Mouse (Mus musculus): ENCODE measurements around the gene Prap1. TPM values are rescaled to one million over a fixed set of nuclear protein-coding genes. Genes with fewer than 3 reads are reported as not detected.

The Prap1 gene
- polyA plus RNA-seq, 1 experiment from 2014 or later, result not detected

- Histone ChIP-seq H3K36me3 (peaks cover 5% of the 10 kb centered on the region), H3K9me3 (no peaks in the 10 kb centered on the region; the same call in 1 of the 2 replicates), H3K9ac (no peak overlapping the region), H3K4me1 (replicated peaks) (peaks cover under 1% of the 10 kb centered on the region; the same call in 1 of the 2 replicates), H3K4me2 (no peak overlapping the region), H3K27me3 (no peaks in the 10 kb centered on the region; the same call in 1 of the 2 replicates), H3K4me3 (no peak overlapping the region), H3K27ac (no peak overlapping the region)
- no peak for ATAC-seq (ENCODE audit: low FRiP score)
Observed at GRCm38 (mm10) chr7:140096055-140096454, 2.9 kb downstream of the Prap1 start.

- Histone ChIP-seq H3K4me1 (replicated peaks) (peaks cover 20% of the 10 kb centered on the region), H3K4me3 (no peak overlapping the region), H3K9ac (no peak overlapping the region), H3K36me3 (peaks cover 5% of the 10 kb centered on the region), H3K27me3 (no peaks in the 10 kb centered on the region; the same call in 1 of the 2 replicates), H3K4me2 (no peak overlapping the region), H3K27ac (no peak overlapping the region), H3K9me3 (no peaks in the 10 kb centered on the region)
- WGBS, result 97% methylated on average over 1 of the region's 1 CpGs
- ATAC-seq (ENCODE audit: low FRiP score), result no peak
Observed at GRCm38 (mm10) chr7:140098466-140098865, 5.3 kb downstream of the Prap1 start.

GRCm38 (mm10) chr7:140101498-140101897 lies 8.3 kb downstream of the Prap1 start:
- no peak overlapping the region for H3K27ac ChIP-seq
- no peaks in the 10 kb centered on the region; the same call in 1 of the 2 replicates for H3K27me3 ChIP-seq
- H3K9me3 ChIP-seq, result no peaks in the 10 kb centered on the region
- 75% methylated on average over 10 of the region's 10 CpGs for WGBS
- H3K4me1 ChIP-seq (replicated peaks), result peaks cover 20% of the 10 kb centered on the region
- peak overlapping the region; percentile 73 for H3K9ac ChIP-seq
- peak overlapping the region; percentile 67 for H3K4me2 ChIP-seq
- peaks cover 18% of the 10 kb centered on the region for H3K36me3 ChIP-seq
- peak; percentile 50; the same call in 1 of the 2 replicates for ATAC-seq (ENCODE audit: low FRiP score)
- peak overlapping the region; percentile 41 for H3K4me3 ChIP-seq

- H3K4me1 ChIP-seq (replicated peaks), result peaks cover 20% of the 10 kb centered on the region
Observed at GRCm38 (mm10) chr7:140101993-140102860, 9.0 kb downstream of the Prap1 start, which contains the start of gene Fuom. TSS of gene Fuom (minus strand) at chr7:140102441.

GRCm38 (mm10) chr7:140104009-140104408 lies 10.8 kb downstream of the Prap1 start:
- ATAC-seq (ENCODE audit: low FRiP score), result no peak
- Histone ChIP-seq H3K4me3 (no peak overlapping the region), H3K27ac (no peak overlapping the region), H3K4me2 (no peak overlapping the region), H3K36me3 (peaks cover 37% of the 10 kb centered on the region), H3K4me1 (replicated peaks) (peaks cover 20% of the 10 kb centered on the region), H3K9me3 (no peaks in the 10 kb centered on the region), H3K9ac (no peak overlapping the region), H3K27me3 (no peaks in the 10 kb centered on the region; the same call in 1 of the 2 replicates)
- 86% methylated on average over 4 of the region's 4 CpGs for WGBS

More at GRCm38 (mm10) chr7:140101993-140102860, 9.0 kb downstream of the Prap1 start, which contains the start of gene Fuom:
- 2% methylated on average over 30 of the region's 30 CpGs for WGBS
- H3K27me3 ChIP-seq, result no peaks in the 10 kb centered on the region; the same call in 1 of the 2 replicates
- H3K4me3 ChIP-seq, result peak within 1 kb of the TSS; percentile 41
- peaks cover 24% of the 10 kb centered on the region for H3K36me3 ChIP-seq
- peak within 1 kb of the TSS; percentile 27; the same call in 1 of the 2 replicates for H3K27ac ChIP-seq
- peak within 1 kb of the TSS; percentile 67 for H3K4me2 ChIP-seq
- ATAC-seq (ENCODE audit: low FRiP score), result peak; percentile 91
- peak within 1 kb of the TSS; percentile 73 for H3K9ac ChIP-seq
- no peaks in the 10 kb centered on the region for H3K9me3 ChIP-seq

GRCm38 (mm10) chr7:140111943-140112342 lies 18.7 kb downstream of the Prap1 start:
- no peaks in the 10 kb centered on the region for H3K9me3 ChIP-seq
- 62% methylated on average over 3 of the region's 3 CpGs for WGBS
- H3K36me3 ChIP-seq, result peaks cover 60% of the 10 kb centered on the region

GRCm38 (mm10) chr7:140115583-140116328 lies 22.6 kb downstream of the Prap1 start, which contains the start of gene Paox:
TSS of gene Paox (plus strand) at chr7:140115799.
- Histone ChIP-seq H3K4me1 (replicated peaks) (peaks cover 18% of the 10 kb centered on the region), H3K4me2 (peak within 1 kb of the TSS; percentile 92), H3K9ac (peak within 1 kb of the TSS; percentile 91), H3K27ac (peak within 1 kb of the TSS; percentile 90), H3K9me3 (no peaks in the 10 kb centered on the region), H3K36me3 (peaks cover 21% of the 10 kb centered on the region), H3K4me3 (peak within 1 kb of the TSS; percentile 73), H3K27me3 (no peaks in the 10 kb centered on the region)
- ATAC-seq (ENCODE audit: low FRiP score), result peak; percentile 80
- 5% methylated on average over 23 of the region's 23 CpGs for WGBS

More at GRCm38 (mm10) chr7:140111943-140112342, 18.7 kb downstream of the Prap1 start:
- Histone ChIP-seq H3K4me1 (replicated peaks) (peaks cover 14% of the 10 kb centered on the region), H3K9ac (no peak overlapping the region), H3K4me3 (no peak overlapping the region), H3K4me2 (no peak overlapping the region), H3K27me3 (no peaks in the 10 kb centered on the region), H3K27ac (no peak overlapping the region)
- no peak for ATAC-seq (ENCODE audit: low FRiP score)

- ATAC-seq (ENCODE audit: low FRiP score), result peak; percentile 94
- peak within 1 kb of the TSS; percentile 92 for H3K4me2 ChIP-seq
- H3K9me3 ChIP-seq, result no peaks in the 10 kb centered on the region
- H3K36me3 ChIP-seq, result peaks cover 14% of the 10 kb centered on the region
- WGBS, result 4% methylated on average over 28 of the region's 28 CpGs
- H3K4me3 ChIP-seq, result peak within 1 kb of the TSS; percentile 73
- peak within 1 kb of the TSS; percentile 90 for H3K27ac ChIP-seq
- H3K9ac ChIP-seq, result peak within 1 kb of the TSS; percentile 91
- H3K4me1 ChIP-seq (replicated peaks), result peaks cover 18% of the 10 kb centered on the region
- H3K27me3 ChIP-seq, result no peaks in the 10 kb centered on the region
Observed at GRCm38 (mm10) chr7:140116329-140117054, 23.3 kb downstream of the Prap1 start, which contains the start of gene Echs1. TSS of gene Echs1 (minus strand) at chr7:140116476.

- H3K27me3 ChIP-seq, result no peaks in the 10 kb centered on the region
- H3K27ac ChIP-seq, result no peak overlapping the region
- H3K9ac ChIP-seq, result no peak overlapping the region
- 87% methylated on average over 2 of the region's 2 CpGs for WGBS
- no peak overlapping the region for H3K4me2 ChIP-seq
- no peak for ATAC-seq (ENCODE audit: low FRiP score)
- H3K36me3 ChIP-seq, result no peaks in the 10 kb centered on the region
- H3K4me3 ChIP-seq, result no peak overlapping the region
- peaks cover 14% of the 10 kb centered on the region for H3K4me1 ChIP-seq (replicated peaks)
- H3K9me3 ChIP-seq, result no peaks in the 10 kb centered on the region
Observed at GRCm38 (mm10) chr7:140120484-140120883, 27.3 kb downstream of the Prap1 start.

GRCm38 (mm10) chr7:140121338-140121910 lies 28.2 kb downstream of the Prap1 start:
- Histone ChIP-seq H3K9me3 (no peaks in the 10 kb centered on the region), H3K36me3 (no peaks in the 10 kb centered on the region), H3K4me1 (replicated peaks) (peaks cover 15% of the 10 kb centered on the region), H3K27ac (no peak overlapping the region), H3K4me2 (no peak overlapping the region), H3K9ac (no peak overlapping the region), H3K4me3 (no peak overlapping the region), H3K27me3 (no peaks in the 10 kb centered on the region)
- WGBS, result 70% methylated on average over 13 of the region's 13 CpGs
- ATAC-seq (ENCODE audit: low FRiP score), result no peak

- Histone ChIP-seq H3K4me2 (no peak overlapping the region), H3K4me1 (replicated peaks) (peaks cover 15% of the 10 kb centered on the region), H3K27ac (no peak overlapping the region), H3K9ac (no peak overlapping the region), H3K36me3 (no peaks in the 10 kb centered on the region), H3K4me3 (no peak overlapping the region), H3K27me3 (no peaks in the 10 kb centered on the region), H3K9me3 (no peaks in the 10 kb centered on the region)
- WGBS, result 44% methylated on average over 4 of the region's 4 CpGs
- ATAC-seq (ENCODE audit: low FRiP score), result no peak
Observed at GRCm38 (mm10) chr7:140122765-140123164, 29.6 kb downstream of the Prap1 start.

All from hindbrain, embryonic 13.5 days (tissue).